13 mouse cellular contexts compared by ENCODE assay signal in genomic region chr15:84593514-84593913, GRCm38 (mm10). TPM values are rescaled to one million over a fixed set of nuclear protein-coding genes. Genes with fewer than 3 reads are reported as not detected.
A peak's percentile ranks its signal among the peaks of the same experiment; 100 is the strongest.
DNase-seq lines count a peak whose midpoint lies in the region; ATAC-seq and TF ChIP-seq lines count a peak whose summit lies in the region.
"Had no signal": no experiment of that assay in that cellular context is flagged by ENCODE, and none has a peak within 500 bp of the region (broad histone marks: within the 10 kb centered on the region; RNA-seq: fewer than 3 reads in every experiment).

No protein-coding gene starts in this region.

- peak; percentile 37 for TF ChIP-seq CTCF in E14TG2a.4 (conservative IDR thresholded peaks at IDR 0.05; ENCODE audit: low read length)

- ATAC-seq in midbrain, embryonic 12.5 days (ENCODE audit: low FRiP score, low read depth), result peak; percentile 65; the same call in 1 of the 2 replicates

- peak; percentile 34 for DNase-seq in kidney, postnatal 10 days
- DNase-seq in kidney, adult 8-10 months, result no peak
- DNase-seq in embryo, embryonic 10.5 days (ENCODE audit: low spot score), result peak; percentile 68
- no peak for DNase-seq in urinary bladder, postnatal 10 days (ENCODE audit: low spot score)
- no peak for DNase-seq in spleen, postnatal 14 days (ENCODE audit: low spot score in 2 of 2)
- no peak for DNase-seq in left cerebral cortex, postnatal 25 days (ENCODE audit: low spot score in 2 of 2)
- DNase-seq: cerebellum, postnatal 14 days; kidney, adult 11 months; right cerebral cortex, postnatal 25 days had no signal

- 0 out of 2 replicates have a peak, but pooled peaks cover 2% of the 10 kb centered on the region for H3K4me1 ChIP-seq in E14TG2a.4 (replicated peaks; ENCODE audit: low read depth, low read length)
- H3K4me1 ChIP-seq in midbrain, embryonic 12.5 days, result peaks cover 49% of the 10 kb centered on the region

- 27% methylated on average over 9 of the region's 9 CpGs for WGBS in midbrain, embryonic 12.5 days

- intact Hi-C loops in left cerebral cortex, postnatal 25 days (cut with DNase I), result no loop called here

- 0 out of 2 replicates have a peak, but pooled peaks cover 8% of the 10 kb centered on the region for H3K27me3 ChIP-seq in E14TG2a.4 (ENCODE audit: insufficient read depth, low read length)
- H3K27me3 ChIP-seq in midbrain, embryonic 12.5 days, result no peaks in the 10 kb centered on the region

- no peak overlapping the region for H3K4me2 ChIP-seq in midbrain, embryonic 12.5 days (replicated peaks)
- H3K4me2 ChIP-seq: limb, embryonic 12.5 days had no signal

- H3K9me3 ChIP-seq in E14TG2a.4 (ENCODE audit: low read length), result no peaks in the 10 kb centered on the region
- H3K9me3 ChIP-seq in midbrain, embryonic 12.5 days, result no peaks in the 10 kb centered on the region
- H3K9me3 ChIP-seq: heart, embryonic 10.5 days; limb, embryonic 12.5 days had no signal

- H3K36me3 ChIP-seq in E14TG2a.4 (ENCODE audit: insufficient read depth, low read length), result no peaks in the 10 kb centered on the region
- no peaks in the 10 kb centered on the region for H3K36me3 ChIP-seq in midbrain, embryonic 12.5 days
- H3K36me3 ChIP-seq: heart, embryonic 10.5 days; limb, embryonic 12.5 days had no signal

- no peak overlapping the region for H3K4me3 ChIP-seq in E14TG2a.4 (replicated peaks; ENCODE audit: low read length)
- H3K4me3 ChIP-seq in midbrain, embryonic 12.5 days, result no peak overlapping the region
- H3K4me3 ChIP-seq: heart, embryonic 10.5 days; limb, embryonic 12.5 days had no signal

- peak overlapping the region; percentile 54 for H3K27ac ChIP-seq in midbrain, embryonic 12.5 days (replicated peaks)
- H3K27ac ChIP-seq: heart, embryonic 10.5 days; limb, embryonic 12.5 days had no signal

- H3K9ac ChIP-seq in midbrain, embryonic 12.5 days (replicated peaks), result no peak overlapping the region
- H3K9ac ChIP-seq: limb, embryonic 12.5 days had no signal

RNA-seq across cellular contexts. Expression of gene Rtl6, which starts 35.9 kb away (rescaled TPM):
- polyA plus RNA-seq in midbrain, embryonic 12.5 days (2016; fragmentation: Nextera tagmentation; extraction: Ambion mirVana), result 51.7 and 52.4 TPM in 2 replicates
- total RNA-seq in left cerebral cortex, postnatal 25 days (2021), result 10 to 100 TPM; 57.8 to 60.6 TPM

Comparison
In these comparisons a context has a peak if more than half of its experiments do, and no peak if none do; other contexts are left out.
1. DNase-seq: peak in kidney, postnatal 10 days (single experiment) and embryo, embryonic 10.5 days (single experiment); none in kidney, adult 8-10 months (0 of 2), urinary bladder, postnatal 10 days (single experiment), spleen, postnatal 14 days (0 of 2) and left cerebral cortex, postnatal 25 days (0 of 2).